Mouse (Mus musculus) inflammation-experienced regulatory T-cells, adult 6 months (primary cell): ENCODE results near the gene Mettl17. TPM values are rescaled to one million over a fixed set of nuclear protein-coding genes. Genes with fewer than 3 reads are reported as not detected.
"Not testable (repeated sequence)": the region's sequence is repeated elsewhere in the genome, so short reads cannot be mapped to it uniquely, and the experiment has no call there.

Experiments used
- ATAC-seq: one replicate; pipeline ENCODE4 v1.8.0; 2017
- polyA plus RNA-seq, 3 experiments: library from polyadenylated mRNA; unstranded; fragments of 100-300 nt; shearing (Covaris generic); gene quantifications; one replicate each; pipeline ENCODE4 v1.2.1; 2017

Gene Mettl17
- polyA plus RNA-seq = 10 to 100 TPM; 26.7 to 75.2 (median 69.3) TPM

DNA sequence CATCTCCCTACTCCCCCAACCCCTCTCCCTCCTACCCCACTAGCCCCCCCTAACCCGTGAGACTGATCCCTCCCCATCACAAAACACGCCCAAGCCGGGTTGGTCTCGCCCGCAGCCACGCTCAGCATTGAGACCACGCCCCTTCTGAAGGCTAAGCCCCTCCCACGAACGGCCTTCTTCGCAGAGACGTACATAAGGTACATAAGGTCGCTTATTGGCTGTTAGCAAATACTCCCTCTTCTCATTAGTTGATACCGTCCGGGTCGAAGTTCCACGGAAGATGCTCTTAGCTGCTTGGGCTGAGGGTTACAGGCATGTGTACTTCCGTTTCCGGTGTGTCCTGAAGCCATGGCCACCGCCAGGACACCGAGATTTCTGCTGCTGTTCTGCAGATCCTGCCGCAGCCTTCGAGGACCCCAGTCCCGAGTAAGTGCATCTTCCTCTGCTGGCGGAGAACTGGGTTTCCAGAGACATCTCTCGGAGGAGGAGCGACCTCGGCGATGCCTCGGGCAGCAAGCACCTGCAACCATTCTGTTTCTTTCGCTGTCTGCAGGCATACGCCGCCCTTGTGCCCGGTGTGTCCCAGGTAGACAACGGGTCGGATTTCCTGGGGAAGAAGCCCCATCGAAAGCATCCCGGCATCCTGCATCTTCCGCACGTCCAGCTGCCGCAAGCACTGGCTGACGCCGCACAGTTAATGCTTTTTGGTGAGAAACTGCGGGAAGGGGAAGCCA is at the start of gene Mettl17:
Gene Mettl17, plus strand, starts transcription at position 245 of the 734 bp plus-strand sequence.
- peak; percentile 93 for ATAC-seq

DNA sequence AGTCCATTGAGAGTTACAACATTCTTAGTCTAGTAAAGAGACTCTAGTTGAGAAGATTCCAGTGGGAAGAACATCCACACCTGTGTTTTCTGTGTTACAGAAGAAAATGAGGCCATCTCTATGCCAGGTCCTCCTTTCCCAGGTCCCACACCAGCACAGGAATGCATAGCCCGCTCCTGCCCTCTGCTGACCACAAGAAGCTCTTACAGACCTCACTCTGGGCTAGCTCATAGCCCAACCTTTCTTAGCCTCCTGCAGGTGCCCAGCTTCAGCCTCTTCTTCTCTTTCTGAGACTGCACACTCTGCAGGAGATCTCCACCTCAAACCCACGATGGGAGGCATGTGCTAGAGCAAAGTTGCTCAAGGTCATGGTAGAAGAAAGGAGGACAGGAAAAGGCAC is 46.2 kb upstream of the Mettl17 start:
- not testable (repeated sequence) for ATAC-seq

DNA sequence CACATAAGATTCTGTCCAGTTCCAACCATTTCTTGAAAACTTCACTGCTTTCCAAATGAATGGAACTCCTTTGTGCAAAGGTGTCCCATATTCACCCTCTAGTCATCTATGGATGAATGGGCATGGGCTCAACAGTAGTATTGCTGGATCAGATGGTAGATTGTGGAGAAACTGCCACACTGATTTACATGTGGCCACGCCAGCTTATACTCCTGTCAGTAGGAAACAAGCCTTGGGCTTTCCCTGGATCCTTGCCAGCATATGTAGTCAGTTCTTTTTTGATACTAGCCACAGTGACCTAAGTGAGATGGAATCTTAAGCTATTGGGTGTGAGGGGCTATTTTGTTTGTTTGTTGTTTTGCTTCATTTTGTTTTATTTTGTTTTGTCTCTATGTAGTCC is 42.4 kb upstream of the Mettl17 start:
- peak; percentile 30 for ATAC-seq

DNA sequence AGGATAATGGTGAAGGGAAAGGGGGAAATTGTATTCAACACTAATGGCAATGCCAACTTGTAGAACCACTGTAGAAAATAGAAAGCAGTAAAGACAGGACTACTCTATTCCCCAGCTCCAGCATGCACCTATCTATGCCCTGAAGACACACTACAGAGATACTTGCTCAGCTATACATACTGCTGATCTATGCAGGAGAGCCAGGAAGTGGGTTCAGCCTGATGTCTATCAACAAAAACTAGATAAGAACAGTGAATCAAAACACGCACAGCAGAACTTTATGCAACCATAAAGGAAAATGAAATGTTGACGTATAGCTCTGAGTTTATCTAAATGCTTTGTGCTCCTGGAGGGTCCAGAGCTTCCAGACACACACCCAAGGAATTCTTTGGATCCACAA is 41.9 kb upstream of the Mettl17 start:
- peak; percentile 89 for ATAC-seq

DNA sequence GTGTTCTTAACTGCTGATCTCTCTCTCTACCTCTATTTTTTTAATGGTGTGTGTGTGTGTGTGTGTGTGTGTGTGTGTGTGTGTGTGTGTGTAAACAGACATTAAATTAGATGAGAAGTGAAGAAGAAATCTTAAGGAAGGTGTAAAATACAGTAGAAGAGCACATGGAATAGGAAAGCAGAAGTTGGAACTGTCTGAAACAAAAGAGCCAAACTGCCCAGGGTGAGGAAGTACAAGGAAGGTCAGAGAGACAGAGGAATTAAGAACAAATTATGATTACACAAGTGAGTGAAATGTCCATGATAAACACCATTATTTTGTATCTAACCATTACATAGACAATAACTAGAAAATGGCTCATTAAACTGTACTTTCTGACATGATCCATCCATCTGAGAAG is 40.8 kb upstream of the Mettl17 start:
- no peak for ATAC-seq

DNA sequence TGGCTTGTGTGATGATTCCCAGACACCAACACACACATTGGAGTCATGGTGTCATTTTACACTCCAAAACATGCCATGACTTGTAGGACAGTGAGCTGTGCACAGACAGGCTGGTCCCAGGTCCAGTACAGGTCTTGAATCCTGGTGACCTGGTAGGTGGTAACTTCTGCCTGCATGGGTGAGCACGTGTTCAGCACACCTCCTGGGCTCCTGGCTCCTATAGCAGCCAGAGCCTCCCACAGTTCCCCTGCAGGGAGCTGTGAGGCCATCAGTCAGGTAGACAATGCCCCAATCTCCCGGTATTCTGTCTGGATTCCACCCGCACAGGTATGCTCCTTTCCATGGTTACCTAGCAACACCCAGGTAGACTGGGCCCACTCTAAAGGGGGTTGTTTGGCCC is 38.1 kb upstream of the Mettl17 start:
- no peak for ATAC-seq

DNA sequence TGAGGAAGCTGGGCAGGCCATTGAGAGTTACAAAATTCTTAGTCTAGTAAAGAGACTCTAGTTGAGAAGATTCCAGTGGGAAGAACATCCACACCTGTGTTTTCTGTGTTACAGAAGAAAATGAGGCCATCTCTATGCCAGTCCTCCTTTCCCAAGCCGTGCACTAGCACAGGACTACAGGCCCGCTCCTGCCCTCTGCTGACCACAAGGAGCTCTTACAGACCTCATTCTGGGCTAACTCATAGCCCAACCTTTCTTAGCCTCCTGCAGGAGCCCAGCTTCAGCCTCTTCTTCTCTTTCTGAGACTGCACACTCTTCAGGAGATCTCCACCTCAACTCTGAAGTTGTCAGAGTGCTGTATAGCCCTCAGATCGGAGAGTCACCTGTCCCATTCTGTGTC is 33.6 kb upstream of the Mettl17 start:
- not testable (repeated sequence) for ATAC-seq

DNA sequence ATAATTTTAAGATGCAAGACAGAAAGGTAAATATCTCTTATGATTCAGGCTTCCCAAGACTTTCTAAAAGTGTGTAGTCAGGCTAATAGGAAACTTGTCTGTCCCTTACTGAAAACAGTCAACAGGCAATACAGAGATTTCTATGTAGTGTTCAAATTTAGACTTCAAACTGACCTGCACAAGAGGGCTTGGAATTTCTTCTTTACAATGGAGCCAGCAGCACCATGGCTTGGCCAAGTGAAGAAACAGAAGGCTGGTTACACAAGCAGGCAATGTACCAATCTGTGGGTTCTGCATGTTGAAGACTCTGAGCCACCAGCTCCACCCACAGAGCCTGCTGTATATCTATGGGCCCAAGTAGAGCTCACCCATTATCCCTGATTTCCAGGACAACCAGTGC is 31.2 kb upstream of the Mettl17 start, which contains the start of gene Ear6:
Gene Ear6, plus strand, starts transcription at position 301 of the 400 bp plus-strand sequence.
- ATAC-seq = no peak

DNA sequence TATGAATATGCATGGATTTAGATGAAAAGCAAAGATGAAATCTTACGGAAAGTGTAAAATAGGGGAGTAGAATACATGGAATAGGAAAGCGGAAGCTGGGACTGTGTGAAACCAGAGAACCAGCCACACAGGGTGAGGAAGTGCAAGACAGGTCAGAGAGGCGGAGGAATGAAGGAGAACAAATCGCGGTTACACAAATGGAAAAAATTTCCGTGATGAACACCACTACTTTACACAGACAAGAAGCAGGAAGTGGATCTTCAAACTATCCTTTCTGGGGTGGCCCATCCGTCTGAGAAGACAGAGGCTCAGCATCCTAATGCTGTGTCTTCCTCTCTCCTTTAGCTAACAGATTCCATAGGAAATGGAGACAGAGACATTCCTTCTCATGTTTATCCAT is 29.4 kb upstream of the Mettl17 start:
- not testable (repeated sequence) for ATAC-seq

DNA sequence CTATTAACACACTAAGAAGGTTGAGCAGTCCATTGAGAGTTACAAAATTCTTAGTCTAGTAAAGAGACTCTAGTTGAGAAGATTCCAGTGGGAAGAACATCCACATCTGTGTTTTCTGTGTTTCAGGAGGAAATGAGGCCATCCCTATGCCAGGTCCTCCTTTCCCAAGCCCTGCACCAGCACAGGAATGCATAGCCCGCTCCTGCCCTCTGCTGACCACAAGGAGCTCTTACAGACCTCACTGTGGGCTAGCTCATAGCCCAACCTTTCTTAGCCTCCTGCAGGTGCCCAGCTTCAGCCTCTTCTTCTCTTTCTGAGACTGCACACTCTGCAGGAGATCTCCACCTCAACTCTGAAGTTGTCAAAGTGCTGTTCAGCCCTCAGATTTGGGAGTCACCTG is 21.0 kb upstream of the Mettl17 start:
- not testable (repeated sequence) for ATAC-seq

DNA sequence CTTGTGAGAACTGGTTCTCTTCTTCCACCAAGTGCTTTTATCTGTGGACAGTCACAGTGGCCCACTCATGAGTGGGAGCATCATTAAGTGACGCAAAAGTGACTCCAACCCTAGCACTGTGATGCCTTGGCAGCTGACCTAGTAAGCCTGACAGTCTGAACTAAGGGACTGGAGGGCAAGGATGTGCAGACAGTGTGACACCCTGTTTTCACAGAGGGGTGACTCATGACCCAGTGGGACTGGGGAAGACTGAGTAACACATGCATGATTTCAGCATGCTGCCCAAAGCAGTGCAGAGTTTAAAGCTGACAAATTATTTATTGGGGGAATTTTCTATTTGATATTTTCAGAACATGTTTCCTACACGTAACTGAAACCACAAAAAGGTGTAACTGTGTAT is 13.9 kb upstream of the Mettl17 start:
- ATAC-seq = peak; percentile 17

DNA sequence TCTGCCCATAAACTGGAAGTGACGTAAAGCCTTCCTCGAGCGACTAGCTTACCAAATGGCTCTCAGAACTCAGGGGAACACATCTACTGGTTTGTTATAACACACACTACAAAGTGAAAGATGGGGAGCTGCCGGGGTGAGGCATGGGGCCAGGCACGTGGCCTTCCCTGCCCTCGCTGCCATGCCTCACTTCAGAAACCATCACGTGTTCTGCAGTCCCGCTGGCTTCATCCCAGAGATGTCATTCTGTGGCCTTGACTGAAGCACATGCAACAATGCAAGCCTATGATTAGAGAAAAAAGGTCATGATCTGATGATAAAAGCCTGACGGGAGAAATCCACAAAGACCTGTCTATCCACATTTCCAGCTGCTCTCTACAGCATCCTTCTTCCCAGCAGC is 12.9 kb upstream of the Mettl17 start:
- no peak for ATAC-seq

DNA sequence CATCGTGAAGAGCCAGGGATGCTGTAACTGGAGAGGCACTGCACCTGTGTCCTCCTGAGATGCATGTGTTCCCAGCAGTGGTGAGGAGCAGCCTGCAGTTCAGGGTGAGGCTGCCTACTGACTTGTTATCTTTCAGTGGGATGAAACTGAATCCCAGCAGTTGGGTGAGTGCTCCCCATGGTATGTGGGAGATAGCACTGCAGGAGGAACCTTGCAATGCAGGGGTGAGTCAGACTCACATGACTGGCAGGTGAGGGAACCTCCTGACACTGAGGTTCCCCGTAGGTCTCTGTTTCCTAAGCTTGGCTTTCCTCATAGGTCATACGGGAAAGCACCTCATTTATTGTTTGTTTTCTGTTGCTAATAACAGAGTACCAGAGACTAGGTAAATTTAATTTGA is 7.1 kb upstream of the Mettl17 start:
- no peak for ATAC-seq

DNA sequence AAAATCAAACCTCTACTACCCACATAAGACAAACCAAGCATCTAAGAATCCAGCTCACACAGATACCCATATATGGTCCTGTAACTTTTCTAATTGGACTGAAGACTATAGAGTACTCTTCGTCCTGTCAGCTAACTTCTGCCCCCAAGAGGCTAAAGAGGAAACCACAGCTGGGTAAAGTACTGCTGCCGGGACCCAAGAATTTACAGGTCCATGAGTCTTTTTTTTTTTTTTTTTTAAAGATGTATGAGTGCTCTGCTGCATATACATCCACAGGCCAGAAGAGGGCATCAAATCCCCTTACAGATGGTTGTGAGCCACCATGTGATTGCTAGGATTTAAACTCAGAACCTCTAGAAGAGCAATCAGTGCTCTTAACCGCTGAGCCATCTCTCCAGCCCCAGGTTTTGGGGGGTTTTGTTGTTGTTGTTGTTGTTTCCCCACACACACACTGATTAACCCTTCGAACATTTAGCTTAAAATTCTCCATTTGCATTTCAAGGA is 1.1 kb upstream of the Mettl17 start:
- peak; percentile 71 for ATAC-seq

DNA sequence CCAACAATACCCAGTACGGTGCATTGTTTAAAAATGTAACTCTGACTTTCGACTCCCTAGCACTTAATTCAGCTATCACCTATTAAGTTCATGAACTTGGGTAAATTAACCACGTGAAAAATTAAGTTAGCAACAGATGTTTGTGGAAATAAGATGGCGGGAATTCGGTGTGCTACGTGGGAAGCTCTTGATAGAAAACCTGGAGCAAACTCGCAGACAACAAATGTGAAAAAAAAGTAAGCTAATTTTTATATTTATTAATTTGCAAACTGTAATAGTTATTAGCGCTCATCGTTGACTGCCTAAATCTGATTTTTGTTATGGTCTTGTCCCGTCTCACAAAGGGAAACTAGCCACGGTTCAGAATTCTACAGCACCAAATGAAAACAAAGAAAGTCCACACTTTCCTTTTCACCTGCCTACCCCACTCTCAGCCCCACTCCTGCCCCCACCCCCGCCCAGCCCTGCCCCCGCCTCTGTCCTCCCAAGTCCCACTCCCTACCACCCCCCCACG is 554 bp upstream of the Mettl17 start:
- no peak for ATAC-seq

DNA sequence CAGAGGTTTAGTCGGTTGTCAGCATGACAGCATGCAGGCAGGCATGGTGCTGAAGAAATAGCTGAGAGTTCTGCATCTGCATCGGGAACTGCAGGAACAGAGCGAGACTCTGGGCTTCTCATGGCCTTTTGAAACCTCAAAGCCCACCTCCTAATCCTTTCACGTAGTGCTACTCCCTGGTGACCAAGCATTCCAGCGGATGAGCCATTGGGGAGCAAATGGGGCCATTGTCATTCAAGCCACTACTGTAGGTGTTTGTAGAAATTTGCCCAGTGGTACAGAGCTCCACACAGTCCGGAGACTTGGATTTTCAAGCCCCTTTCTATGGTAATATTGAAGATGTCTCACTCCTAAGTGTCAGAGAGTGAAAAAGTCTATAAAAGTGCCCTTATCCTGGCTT is 1.4 kb downstream of the Mettl17 start:
- no peak for ATAC-seq

DNA sequence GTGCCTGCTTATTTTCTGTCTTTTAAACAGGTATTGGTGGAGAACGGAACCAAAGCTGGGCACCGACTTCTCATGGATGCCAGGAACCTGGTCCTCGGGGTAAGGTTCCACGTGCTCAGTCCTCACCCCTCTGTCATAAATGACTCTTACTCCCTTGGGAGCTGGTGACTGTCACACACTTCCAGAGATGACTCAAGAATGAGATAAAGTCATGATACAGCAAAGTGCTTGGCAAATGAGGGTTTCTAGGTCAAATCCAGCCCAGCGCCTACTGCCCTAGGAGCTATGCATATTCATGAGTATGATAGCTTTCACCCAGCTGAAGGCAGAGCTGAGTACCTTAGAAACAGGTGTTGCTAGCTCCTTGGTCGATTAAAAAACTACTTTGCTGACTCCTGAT is 5.2 kb downstream of the Mettl17 start:
- ATAC-seq = no peak

DNA sequence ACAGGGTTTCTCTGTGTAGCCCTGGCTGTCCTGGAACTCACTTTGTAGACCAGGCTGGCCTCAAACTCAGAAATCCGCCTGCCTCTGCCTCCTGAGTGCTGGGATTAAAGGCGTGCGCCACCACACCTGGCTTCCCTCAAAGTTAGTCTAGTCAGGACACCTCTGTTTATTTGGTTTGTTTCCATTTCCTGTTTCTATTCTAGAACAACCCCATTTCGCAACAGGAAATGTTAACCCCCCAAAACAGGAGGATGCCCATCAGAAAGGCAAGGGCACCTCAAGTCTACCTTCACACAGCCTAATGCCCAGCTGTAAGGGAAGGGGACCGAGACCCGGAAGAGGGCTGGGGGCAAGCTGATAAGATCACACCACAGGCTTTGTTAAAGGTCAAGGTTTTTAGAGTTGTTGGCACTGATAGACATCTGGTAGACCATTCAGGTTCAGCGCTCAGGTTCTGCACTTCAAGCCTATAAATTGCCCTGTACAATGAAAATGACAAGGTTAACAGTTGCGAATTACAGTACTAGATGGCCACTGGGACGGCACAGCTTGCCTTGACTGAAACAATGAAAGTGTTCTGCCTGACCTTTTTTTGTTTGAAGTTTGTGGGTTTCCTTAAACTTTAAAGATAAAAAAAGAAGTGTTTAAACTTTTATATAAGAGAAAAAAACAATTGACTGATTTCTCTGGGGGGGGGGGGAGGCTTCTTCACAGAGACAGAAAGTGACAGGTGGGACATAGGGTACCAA is 7.7 kb downstream of the Mettl17 start, which contains the start of gene Slc39a2:
Gene Slc39a2, plus strand, starts transcription at position 699 of the 749 bp plus-strand sequence.
- ATAC-seq = peak; percentile 72

DNA sequence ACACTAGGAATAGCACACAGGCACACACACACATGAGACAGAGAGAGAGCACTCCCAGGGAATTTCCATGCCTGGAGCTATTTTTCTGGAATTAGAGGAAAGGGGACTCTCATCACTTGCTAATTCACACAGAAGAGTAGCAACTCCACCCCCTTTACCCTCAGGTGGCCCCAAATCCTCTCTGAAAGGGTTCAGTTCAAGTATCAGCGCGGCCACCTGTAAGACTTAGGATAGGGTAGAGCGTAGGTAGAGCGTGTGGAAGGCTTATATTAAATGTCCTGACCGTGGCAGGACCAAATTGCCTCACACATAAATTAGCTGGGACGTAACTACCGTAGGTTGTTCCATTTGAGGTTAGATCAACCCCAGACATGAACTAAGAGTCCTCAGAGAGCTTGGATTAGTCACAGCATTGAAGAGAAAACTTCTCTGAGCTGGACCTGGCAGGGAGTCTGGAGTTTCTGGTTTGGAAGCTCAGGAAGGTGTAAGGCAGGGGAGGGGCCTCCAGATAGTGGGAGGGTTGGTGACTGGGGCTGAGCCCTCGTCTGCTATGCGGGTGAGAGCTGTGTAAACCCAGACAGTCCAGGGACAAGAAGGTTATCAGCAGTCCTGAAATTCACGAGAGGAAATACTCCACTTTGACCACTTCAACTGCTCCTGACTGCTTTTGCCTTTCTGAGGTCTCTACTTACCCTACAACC is 8.6 kb downstream of the Mettl17 start:
- ATAC-seq = peak; percentile 14

DNA sequence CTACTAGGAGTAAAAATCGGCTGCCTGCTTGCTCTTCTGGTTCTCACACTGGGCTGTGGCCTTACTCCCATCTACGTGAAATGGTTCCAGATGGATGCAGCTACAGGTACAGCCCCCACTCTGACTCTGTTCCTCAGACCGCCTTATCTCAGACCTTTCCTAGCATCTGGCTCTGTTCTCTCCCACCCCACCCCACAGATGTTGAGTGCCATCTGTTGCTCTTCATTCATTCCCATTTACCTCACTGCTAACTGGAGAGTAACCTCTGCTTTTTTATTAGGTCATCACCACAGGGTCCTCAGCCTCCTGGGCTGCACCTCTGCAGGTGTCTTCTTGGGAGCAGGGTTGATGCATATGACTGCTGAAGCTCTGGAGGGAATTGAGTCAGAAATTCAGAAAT is 9.2 kb downstream of the Mettl17 start:
- no peak for ATAC-seq

DNA sequence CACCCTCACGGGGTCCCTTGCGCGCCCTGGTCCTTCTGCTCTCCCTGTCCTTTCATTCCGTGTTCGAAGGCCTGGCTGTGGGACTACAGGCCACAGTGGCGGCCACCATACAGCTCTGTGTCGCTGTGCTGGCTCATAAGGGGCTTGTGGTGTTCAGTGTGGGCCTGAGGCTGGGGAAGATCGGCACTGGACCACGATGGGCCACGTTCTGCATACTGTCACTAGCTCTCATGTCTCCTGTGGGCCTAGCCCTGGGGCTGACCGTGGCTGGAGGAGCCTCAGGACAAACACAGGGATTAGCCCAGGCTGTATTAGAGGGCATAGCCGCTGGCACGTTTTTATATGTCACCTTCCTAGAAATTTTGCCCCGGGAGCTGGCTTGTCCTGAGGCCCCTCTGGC is 10.4 kb downstream of the Mettl17 start:
- no peak for ATAC-seq

DNA sequence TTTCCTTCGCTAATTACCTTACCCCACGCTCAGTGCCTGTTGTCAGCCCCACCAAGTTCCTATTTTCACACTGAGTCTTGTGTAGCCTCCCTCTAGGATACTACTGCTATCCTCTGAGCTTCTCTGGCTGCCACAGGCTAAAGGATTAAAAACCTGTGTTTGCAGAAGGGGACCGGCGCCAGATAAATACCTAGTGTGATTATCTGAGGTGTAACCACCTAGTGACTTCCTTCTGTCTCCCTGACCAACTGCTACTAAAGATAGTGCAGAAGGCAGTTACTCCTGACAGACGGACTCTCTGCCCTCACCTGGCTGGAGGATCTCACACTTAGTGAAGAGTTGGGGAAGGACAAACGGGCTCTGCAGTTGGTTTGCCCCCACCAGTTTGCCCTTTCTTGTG is 11.4 kb downstream of the Mettl17 start:
- no peak for ATAC-seq
